ENCODE assay signal across 18 mouse cellular contexts in genomic region chr5:22208311-22209021, GRCm38 (mm10).
DNase-seq lines count a peak whose midpoint lies in the region; ATAC-seq lines count a peak whose summit lies in the region.
"Had no signal": no experiment of that assay in that cellular context is flagged by ENCODE, and none has a peak within 500 bp of the region (broad histone marks: within the 10 kb centered on the region; RNA-seq: fewer than 3 reads in every experiment).

No protein-coding gene starts in this region.

- DNase-seq in embryonic facial prominence, embryonic 10.5 days (ENCODE audit: low spot score): no peak
- no peak for DNase-seq in midbrain, embryonic 10.5 days (ENCODE audit: low spot score)
- DNase-seq in retina, embryonic 14.5 days (ENCODE audit: low spot score): peak; percentile 19
- DNase-seq in lung, postnatal 36 days: no peak
- DNase-seq: adrenal gland, postnatal 36 days; B cell, adult 2 months; cerebellum, adult 9-11 months; gastrocnemius, adult 2 months; liver; spleen, adult 18-20 months had no signal

- WGBS in embryonic facial prominence, embryonic 12.5 days: 60% methylated on average over 8 of the region's 8 CpGs
- 73% methylated on average over 8 of the region's 8 CpGs for WGBS in embryonic facial prominence, embryonic 10.5 days
- WGBS in midbrain, embryonic 13.5 days: 57% methylated on average over 8 of the region's 8 CpGs
- 86% methylated on average over 8 of the region's 8 CpGs for WGBS in midbrain, embryonic 10.5 days
- 34% methylated on average over 8 of the region's 8 CpGs for WGBS in hindbrain, embryonic 15.5 days

- no peaks in the 10 kb centered on the region for H3K9me3 ChIP-seq in embryonic facial prominence, embryonic 12.5 days
- no peaks in the 10 kb centered on the region for H3K9me3 ChIP-seq in embryonic facial prominence, embryonic 10.5 days
- H3K9me3 ChIP-seq in midbrain, embryonic 13.5 days: no peaks in the 10 kb centered on the region
- no peaks in the 10 kb centered on the region for H3K9me3 ChIP-seq in midbrain, embryonic 10.5 days (replicated peaks)
- no peaks in the 10 kb centered on the region for H3K9me3 ChIP-seq in hindbrain, embryonic 15.5 days
- H3K9me3 ChIP-seq: heart, embryonic 13.5 days; lung, embryonic 15.5 days had no signal

- H3K4me3 ChIP-seq in embryonic facial prominence, embryonic 12.5 days: no peak overlapping the region
- H3K4me3 ChIP-seq in embryonic facial prominence, embryonic 10.5 days: no peak overlapping the region
- H3K4me3 ChIP-seq in midbrain, embryonic 13.5 days (replicated peaks): no peak overlapping the region
- no peak overlapping the region for H3K4me3 ChIP-seq in midbrain, embryonic 10.5 days
- H3K4me3 ChIP-seq in hindbrain, embryonic 15.5 days: no peak overlapping the region
- H3K4me3 ChIP-seq: gastrocnemius, adult 2 months; heart, embryonic 13.5 days; lung, embryonic 15.5 days had no signal

- H3K4me2 ChIP-seq in embryonic facial prominence, embryonic 12.5 days (replicated peaks): no peak overlapping the region
- peak overlapping the region; percentile 19; the same call in 1 of the 2 replicates for H3K4me2 ChIP-seq in midbrain, embryonic 13.5 days (replicated peaks)
- peak overlapping the region; percentile 40 for H3K4me2 ChIP-seq in hindbrain, embryonic 15.5 days
- H3K4me2 ChIP-seq: heart, embryonic 13.5 days; lung, embryonic 15.5 days had no signal

- H3K36me3 ChIP-seq in embryonic facial prominence, embryonic 12.5 days: no peaks in the 10 kb centered on the region
- H3K36me3 ChIP-seq in embryonic facial prominence, embryonic 10.5 days (replicated peaks): no peaks in the 10 kb centered on the region
- no peaks in the 10 kb centered on the region for H3K36me3 ChIP-seq in midbrain, embryonic 13.5 days
- H3K36me3 ChIP-seq in midbrain, embryonic 10.5 days: no peaks in the 10 kb centered on the region
- no peaks in the 10 kb centered on the region for H3K36me3 ChIP-seq in hindbrain, embryonic 15.5 days
- H3K36me3 ChIP-seq: heart, embryonic 13.5 days; lung, embryonic 15.5 days had no signal

- ATAC-seq in embryonic facial prominence, embryonic 12.5 days (ENCODE audit: insufficient number of reproducible peaks, insufficient read depth, low FRiP score, low TSS enrichment): 0 out of 2 replicates have a peak, but pooled peaks have one; percentile 41
- ATAC-seq in midbrain, embryonic 13.5 days: peak; percentile 83
- ATAC-seq in hindbrain, embryonic 15.5 days (ENCODE audit: low FRiP score, low read depth): peak; percentile 86
- ATAC-seq in megakaryocyte progenitor cell, adult 5-6 weeks (replicated peaks; ENCODE audit: poor library complexity): no peak

- H3K9ac ChIP-seq in embryonic facial prominence, embryonic 12.5 days: no peak overlapping the region
- H3K9ac ChIP-seq in midbrain, embryonic 13.5 days (replicated peaks): no peak overlapping the region
- no peak overlapping the region for H3K9ac ChIP-seq in hindbrain, embryonic 15.5 days
- H3K9ac ChIP-seq: heart, embryonic 13.5 days; lung, embryonic 15.5 days had no signal

- no peaks in the 10 kb centered on the region for H3K4me1 ChIP-seq in embryonic facial prominence, embryonic 12.5 days
- peaks cover 3% of the 10 kb centered on the region; the same call in 1 of the 2 replicates for H3K4me1 ChIP-seq in embryonic facial prominence, embryonic 10.5 days
- peaks cover 9% of the 10 kb centered on the region for H3K4me1 ChIP-seq in midbrain, embryonic 13.5 days (replicated peaks)
- H3K4me1 ChIP-seq in midbrain, embryonic 10.5 days: no peaks in the 10 kb centered on the region
- peaks cover 9% of the 10 kb centered on the region for H3K4me1 ChIP-seq in hindbrain, embryonic 15.5 days (replicated peaks)
- H3K4me1 ChIP-seq: heart, embryonic 13.5 days; lung, embryonic 15.5 days had no signal

- no peaks in the 10 kb centered on the region for H3K27me3 ChIP-seq in embryonic facial prominence, embryonic 12.5 days
- H3K27me3 ChIP-seq in embryonic facial prominence, embryonic 10.5 days (replicated peaks; ENCODE audit: low read depth, poor library complexity, severe bottlenecking): no peaks in the 10 kb centered on the region
- H3K27me3 ChIP-seq in midbrain, embryonic 13.5 days: no peaks in the 10 kb centered on the region
- no peaks in the 10 kb centered on the region for H3K27me3 ChIP-seq in midbrain, embryonic 10.5 days (ENCODE audit: low read depth, poor library complexity, severe bottlenecking)
- no peaks in the 10 kb centered on the region for H3K27me3 ChIP-seq in hindbrain, embryonic 15.5 days
- H3K27me3 ChIP-seq: heart, embryonic 13.5 days; lung, embryonic 15.5 days had no signal

- H3K27ac ChIP-seq in embryonic facial prominence, embryonic 12.5 days: no peak overlapping the region
- no peak overlapping the region for H3K27ac ChIP-seq in embryonic facial prominence, embryonic 10.5 days (replicated peaks)
- peak overlapping the region; percentile 61 for H3K27ac ChIP-seq in midbrain, embryonic 13.5 days
- no peak overlapping the region for H3K27ac ChIP-seq in midbrain, embryonic 10.5 days (replicated peaks)
- H3K27ac ChIP-seq in hindbrain, embryonic 15.5 days (replicated peaks): peak overlapping the region; percentile 70; the same call in 1 of the 2 replicates
- H3K27ac ChIP-seq: gastrocnemius, adult 2 months; heart, embryonic 13.5 days; kidney, postnatal 0 days; lung, embryonic 15.5 days; stomach, postnatal 0 days had no signal

Comparison
In these comparisons a context has a peak if more than half of its experiments do, and no peak if none do; other contexts are left out.
1. H3K27ac ChIP-seq: peak in midbrain, embryonic 13.5 days (single experiment) and hindbrain, embryonic 15.5 days (single experiment); none in embryonic facial prominence, embryonic 12.5 days (single experiment), embryonic facial prominence, embryonic 10.5 days (single experiment) and midbrain, embryonic 10.5 days (single experiment).